Mouse (Mus musculus) ZHBTc4 (cell line): ENCODE measurements around the gene Maea.

Experiments
- DNase-seq: peaks from one replicate; pipeline ENCODE4 v3.0.0-alpha.2; 2011; ENCODE audit warnings: low read depth, low spot score

Gene Maea

GRCm38 (mm10) chr5:33357494-33357893 lies 22.2 kb downstream of the Maea start:
- no peak for DNase-seq

DNA sequence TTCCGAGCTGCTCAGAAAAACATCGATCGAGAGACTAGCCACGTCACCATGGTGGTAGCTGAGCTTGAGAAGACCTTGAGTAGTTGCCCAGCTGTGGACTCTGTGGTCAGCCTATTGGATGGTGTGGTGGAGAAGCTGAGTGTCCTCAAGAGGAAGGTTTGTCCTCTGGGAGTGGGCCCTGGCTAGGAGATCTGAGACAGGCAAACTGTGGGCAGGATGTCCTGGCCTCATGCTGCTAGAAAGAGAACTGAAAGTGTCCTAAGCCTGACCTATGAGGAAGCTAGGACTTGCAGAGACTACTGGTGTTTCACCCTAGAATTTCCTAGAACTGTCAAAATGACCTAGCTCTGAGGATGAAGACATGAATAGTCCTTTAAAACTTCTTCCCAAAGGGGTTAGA lies 23.2 kb downstream of the Maea start:
- no peak for DNase-seq

DNA sequence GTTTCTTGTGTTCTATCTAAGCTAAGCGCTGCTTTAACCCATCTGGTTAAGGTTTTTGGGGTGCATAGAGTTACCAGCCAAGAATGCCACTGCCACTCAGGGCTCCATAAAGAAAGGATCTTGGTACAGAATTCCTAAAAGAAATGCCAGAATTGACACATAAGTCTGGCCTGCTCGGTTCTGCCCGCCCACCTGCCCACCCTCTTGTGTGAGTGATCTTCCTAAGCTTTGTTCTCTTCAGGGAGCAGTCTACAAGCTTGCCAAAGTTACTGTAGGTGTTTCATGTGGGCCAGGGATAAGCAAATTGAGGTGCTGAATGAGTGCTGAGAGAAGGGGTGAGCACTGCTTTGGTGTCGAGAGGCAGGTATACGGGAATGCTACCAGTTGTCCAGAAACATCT lies 28.0 kb downstream of the Maea start:
- no peak for DNase-seq

GRCm38 (mm10) chr5:33368651-33369050 lies 33.3 kb downstream of the Maea start:
- DNase-seq, result no peak

- peak; percentile 28 for DNase-seq
Measured at GRCm38 (mm10) chr5:33371137-33371536, 35.8 kb downstream of the Maea start.

DNA sequence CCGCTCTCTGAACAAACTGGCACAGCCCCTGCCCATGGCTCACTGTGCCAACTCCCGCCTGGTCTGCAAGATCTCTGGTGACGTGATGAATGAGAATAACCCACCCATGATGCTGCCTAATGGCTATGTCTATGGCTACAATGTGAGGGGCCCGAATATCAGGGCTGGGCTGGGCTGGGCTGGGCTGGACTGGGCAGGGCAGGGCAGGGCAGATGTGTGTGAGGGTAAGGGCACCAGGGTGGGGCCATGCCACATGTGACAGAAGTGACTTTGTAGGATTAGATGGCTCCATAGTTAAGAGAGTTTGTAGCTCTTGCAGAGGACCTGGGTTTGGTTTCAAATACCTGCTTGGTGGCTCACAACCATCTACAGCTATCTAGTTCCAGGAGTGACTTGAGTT lies 36.4 kb downstream of the Maea start:
- no peak for DNase-seq

- DNase-seq, result no peak
Measured at GRCm38 (mm10) chr5:33372331-33373038, 37.2 kb downstream of the Maea start.

GRCm38 (mm10) chr5:33377176-33377575 lies 41.9 kb downstream of the Maea start:
- DNase-seq, result no peak

GRCm38 (mm10) chr5:33377801-33378301 lies 42.5 kb downstream of the Maea start:
- DNase-seq, result no peak

DNA sequence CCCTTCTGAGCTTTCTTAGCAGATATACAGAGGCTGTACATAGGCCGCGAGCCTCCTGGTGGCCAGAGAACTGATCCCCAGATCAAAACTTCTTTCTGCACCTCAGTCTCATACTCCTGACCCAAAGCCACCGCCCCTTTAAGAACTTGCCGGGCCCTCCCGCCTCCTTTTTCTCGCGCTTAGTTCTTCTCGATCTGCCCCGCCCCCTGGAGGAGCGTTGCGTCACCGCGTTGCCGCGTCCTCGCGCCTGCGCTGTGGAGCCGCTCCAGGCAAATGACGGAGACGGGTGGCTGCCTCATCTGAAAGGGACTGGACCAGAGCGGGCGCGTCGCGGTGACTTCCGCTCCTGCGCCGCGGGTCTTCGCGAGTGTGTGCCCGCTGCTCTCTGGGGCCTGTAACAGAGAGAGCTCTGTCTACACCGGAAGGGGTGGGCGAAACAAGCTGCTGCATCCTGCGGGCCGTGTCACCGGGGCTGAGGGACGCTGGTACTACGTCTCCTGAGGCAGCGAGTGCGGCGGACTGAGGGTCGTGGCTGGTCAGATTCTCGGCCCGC lies 43.1 kb downstream of the Maea start, which contains the start of gene Uvssa:
TSS of gene Uvssa (plus strand) at position 248 of the 553 bp plus-strand sequence.
- DNase-seq, result peak; percentile 100

DNA sequence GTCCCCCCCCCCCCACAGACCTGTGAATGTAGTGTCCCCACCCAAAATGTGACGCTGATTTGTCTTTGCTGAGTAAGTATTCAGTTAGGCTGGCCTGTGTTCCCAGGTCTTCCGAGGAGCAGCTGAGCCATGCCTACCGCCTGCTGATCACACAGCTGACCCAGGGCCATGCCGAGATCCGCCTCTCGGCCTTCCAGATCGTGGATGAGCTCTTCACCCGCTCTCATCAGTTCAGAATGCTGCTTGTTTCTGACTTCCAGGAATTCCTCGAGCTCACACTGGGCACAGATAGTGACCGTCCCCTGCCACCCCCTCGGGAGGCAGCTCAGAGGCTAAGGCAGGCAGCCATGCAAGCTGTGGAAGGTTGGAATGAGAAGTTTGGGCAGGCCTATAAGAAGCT lies 52.2 kb downstream of the Maea start:
- no peak for DNase-seq

GRCm38 (mm10) chr5:33393803-33394202 lies 58.5 kb downstream of the Maea start:
- DNase-seq, result peak; percentile 82

- no peak for DNase-seq
Measured at GRCm38 (mm10) chr5:33395693-33396092, 60.4 kb downstream of the Maea start.

GRCm38 (mm10) chr5:33396828-33397227 lies 61.5 kb downstream of the Maea start:
- DNase-seq, result no peak

GRCm38 (mm10) chr5:33400819-33401218 lies 65.5 kb downstream of the Maea start:
- DNase-seq, result no peak

DNA sequence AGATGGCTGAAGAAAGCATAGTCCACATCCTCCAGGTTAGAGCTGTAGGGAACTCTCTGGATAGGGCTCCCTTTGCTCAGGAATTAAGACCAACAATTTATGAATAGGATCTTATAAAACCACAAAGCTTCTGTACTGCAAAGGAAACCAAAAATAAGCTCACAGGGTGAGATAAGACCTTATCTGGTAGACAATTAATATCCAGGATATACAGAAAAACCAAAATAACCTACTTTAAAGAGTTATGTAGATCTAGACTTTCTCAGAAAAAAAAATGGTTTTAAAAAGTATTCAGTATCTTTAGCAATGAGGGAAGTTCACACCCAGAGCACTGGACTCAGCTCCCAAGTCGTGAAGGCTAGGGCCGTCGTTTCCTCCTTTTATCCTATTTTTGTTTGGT lies 85.0 kb downstream of the Maea start:
- no peak for DNase-seq
